Mouse (Mus musculus): ENCODE results near the gene Gm44503. TPM values are rescaled to one million over a fixed set of nuclear protein-coding genes. Genes with fewer than 3 reads are reported as not detected.

Gm44503 gene
- polyA plus RNA-seq, 1 experiment: not detected

DNA sequence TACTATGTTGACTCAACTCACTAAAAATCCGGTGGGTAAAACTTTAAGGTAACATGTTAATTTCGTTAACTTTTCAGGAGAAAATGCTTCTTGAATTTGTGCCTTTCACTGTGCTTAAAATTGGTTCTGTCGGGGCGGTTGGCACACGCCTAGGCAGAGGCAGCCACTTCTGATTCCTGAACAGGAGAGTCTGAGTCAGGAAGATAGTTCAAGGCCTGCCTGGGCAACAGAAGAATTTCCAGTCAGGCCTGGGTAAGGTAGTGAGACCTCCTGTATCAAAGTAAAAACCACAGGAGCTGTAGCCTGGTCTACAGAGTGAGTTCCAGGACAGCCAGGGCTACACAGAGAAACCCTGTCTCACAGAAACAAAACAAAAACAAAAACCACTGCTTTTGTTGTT, 33.9 kb downstream of the Gm44503 start:
- peaks cover 42% of the 10 kb centered on the region for H3K4me1 ChIP-seq
- TF ChIP-seq FLI1 (IDR thresholded peaks at IDR 0.05; ENCODE audit: low read length) (no peak), GATA1 (IDR thresholded peaks at IDR 0.05; ENCODE audit: borderline replicate concordance, low read length) (no peak)

GRCm38 (mm10) chr9:72996167-72996566, 37.5 kb downstream of the Gm44503 start:
- no peak for TF ChIP-seq FLI1 (IDR thresholded peaks at IDR 0.05; ENCODE audit: low read length)
- no peak for TF ChIP-seq GATA1 (IDR thresholded peaks at IDR 0.05; ENCODE audit: borderline replicate concordance, low read length)
- Histone ChIP-seq H3K4me1 (peaks cover 26% of the 10 kb centered on the region), H3K27me3 (replicated peaks) (no peaks in the 10 kb centered on the region), H3K4me3 (replicated peaks) (no peak overlapping the region), H3K36me3 (replicated peaks; ENCODE audit: low read length) (peaks cover 31% of the 10 kb centered on the region), H3K9me3 (no peaks in the 10 kb centered on the region)

More for the DNA sequence above, 33.9 kb downstream of the Gm44503 start:
- no peaks in the 10 kb centered on the region for H3K27me3 ChIP-seq (replicated peaks)
- no peaks in the 10 kb centered on the region for H3K9me3 ChIP-seq
- peaks cover 11% of the 10 kb centered on the region for H3K36me3 ChIP-seq (replicated peaks; ENCODE audit: low read length)
- no peak overlapping the region for H3K4me3 ChIP-seq (replicated peaks)

DNA sequence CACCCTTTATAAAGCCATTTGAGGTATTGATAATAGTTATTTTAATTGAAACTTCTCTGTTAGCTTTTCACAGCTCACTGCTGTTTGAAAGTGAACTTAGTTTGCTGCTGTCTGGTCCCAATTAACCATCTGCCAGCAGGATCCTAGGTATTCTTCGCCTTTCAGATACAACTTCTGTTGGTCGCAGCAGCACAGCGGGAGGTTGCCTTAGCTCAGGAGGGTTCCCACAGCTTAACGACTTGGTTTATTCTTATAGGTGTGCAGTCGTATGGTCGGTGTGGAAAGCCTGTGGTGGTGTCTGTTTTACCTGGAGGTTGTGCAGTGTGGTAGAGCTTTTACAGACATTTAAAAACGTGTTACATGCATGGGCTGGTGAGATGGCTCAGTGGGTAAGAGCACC, 38.2 kb downstream of the Gm44503 start:
- H3K36me3 ChIP-seq (replicated peaks; ENCODE audit: low read length): peaks cover 37% of the 10 kb centered on the region
- no peak overlapping the region for H3K4me3 ChIP-seq (replicated peaks)
- no peaks in the 10 kb centered on the region for H3K9me3 ChIP-seq
- no peak for TF ChIP-seq FLI1 (IDR thresholded peaks at IDR 0.05; ENCODE audit: low read length)
- no peak for TF ChIP-seq GATA1 (IDR thresholded peaks at IDR 0.05; ENCODE audit: borderline replicate concordance, low read length)
- no peaks in the 10 kb centered on the region for H3K27me3 ChIP-seq (replicated peaks)
- peaks cover 23% of the 10 kb centered on the region for H3K4me1 ChIP-seq

GRCm38 (mm10) chr9:73000487-73000886, 41.8 kb downstream of the Gm44503 start:
- no peak overlapping the region for H3K4me3 ChIP-seq (replicated peaks)
- peaks cover 69% of the 10 kb centered on the region for H3K36me3 ChIP-seq (replicated peaks; ENCODE audit: low read length)
- peaks cover 11% of the 10 kb centered on the region for H3K4me1 ChIP-seq
- H3K9me3 ChIP-seq: no peaks in the 10 kb centered on the region
- no peaks in the 10 kb centered on the region for H3K27me3 ChIP-seq (replicated peaks)
- no peak for TF ChIP-seq FLI1 (IDR thresholded peaks at IDR 0.05; ENCODE audit: low read length)
- TF ChIP-seq GATA1 (IDR thresholded peaks at IDR 0.05; ENCODE audit: borderline replicate concordance, low read length): no peak

DNA sequence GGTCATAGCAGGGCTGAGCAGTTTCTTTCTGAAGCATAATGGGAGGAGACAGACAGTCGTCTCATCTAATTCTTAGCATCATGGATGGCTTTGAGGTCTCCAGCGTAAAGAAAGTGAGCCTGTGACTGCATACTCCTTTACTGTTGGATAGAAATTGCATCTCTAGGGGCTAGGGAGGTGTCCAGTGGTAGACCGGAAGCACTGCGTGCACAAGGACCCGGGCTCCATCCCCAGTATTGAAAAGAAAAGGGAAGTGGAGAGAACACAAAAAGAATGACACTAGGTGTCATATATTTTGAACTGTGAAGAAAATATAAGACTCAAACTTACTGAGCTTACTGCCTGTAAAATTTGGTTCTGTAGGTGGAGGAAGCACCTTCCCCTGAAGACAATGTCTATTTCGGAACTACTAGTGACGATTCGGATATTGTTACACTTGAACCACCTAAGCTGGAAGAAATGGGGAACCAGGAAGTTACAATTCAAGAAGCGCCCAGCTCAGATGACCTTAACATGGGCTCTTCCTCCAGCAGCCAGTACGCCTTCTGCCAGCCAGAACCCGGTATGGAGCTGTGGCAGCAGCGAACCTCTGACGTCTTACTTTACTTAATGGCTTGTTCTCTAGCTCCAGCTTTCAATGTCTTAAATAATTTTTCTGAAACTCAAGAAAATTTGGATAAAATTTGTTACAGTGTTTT, 42.8 kb downstream of the Gm44503 start:
- Histone ChIP-seq H3K9me3 (no peaks in the 10 kb centered on the region), H3K4me3 (replicated peaks) (no peak overlapping the region), H3K36me3 (replicated peaks; ENCODE audit: low read length) (peaks cover 76% of the 10 kb centered on the region), H3K27me3 (replicated peaks) (no peaks in the 10 kb centered on the region), H3K4me1 (peaks cover 15% of the 10 kb centered on the region)
- TF ChIP-seq GATA1 (IDR thresholded peaks at IDR 0.05; ENCODE audit: borderline replicate concordance, low read length): no peak
- no peak for TF ChIP-seq FLI1 (IDR thresholded peaks at IDR 0.05; ENCODE audit: low read length)

DNA sequence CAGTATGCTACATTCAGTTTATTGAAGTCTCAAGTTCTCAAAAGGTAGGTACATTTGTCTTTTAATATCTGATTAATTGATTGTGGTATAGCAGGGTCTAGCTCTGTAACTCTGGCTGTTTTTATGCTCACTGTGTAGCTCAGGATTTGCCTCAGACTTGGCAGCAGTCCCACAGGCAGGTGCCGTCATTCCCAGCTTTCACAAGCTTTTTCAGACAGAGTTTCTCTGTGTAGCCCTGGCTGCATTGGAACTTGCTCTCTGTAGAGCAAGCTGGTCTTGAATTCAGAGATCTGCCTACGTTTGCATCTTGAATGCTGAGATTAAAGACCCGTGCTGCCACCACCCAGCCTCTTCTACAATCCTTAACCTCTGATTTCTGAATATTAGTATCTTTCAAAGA, 43.5 kb downstream of the Gm44503 start:
- Histone ChIP-seq H3K36me3 (replicated peaks; ENCODE audit: low read length) (peaks cover 79% of the 10 kb centered on the region), H3K4me3 (replicated peaks) (no peak overlapping the region), H3K4me1 (peaks cover 21% of the 10 kb centered on the region), H3K9me3 (no peaks in the 10 kb centered on the region), H3K27me3 (replicated peaks) (no peaks in the 10 kb centered on the region)
- TF ChIP-seq FLI1 (IDR thresholded peaks at IDR 0.05; ENCODE audit: low read length) (no peak), GATA1 (IDR thresholded peaks at IDR 0.05; ENCODE audit: borderline replicate concordance, low read length) (no peak)

DNA sequence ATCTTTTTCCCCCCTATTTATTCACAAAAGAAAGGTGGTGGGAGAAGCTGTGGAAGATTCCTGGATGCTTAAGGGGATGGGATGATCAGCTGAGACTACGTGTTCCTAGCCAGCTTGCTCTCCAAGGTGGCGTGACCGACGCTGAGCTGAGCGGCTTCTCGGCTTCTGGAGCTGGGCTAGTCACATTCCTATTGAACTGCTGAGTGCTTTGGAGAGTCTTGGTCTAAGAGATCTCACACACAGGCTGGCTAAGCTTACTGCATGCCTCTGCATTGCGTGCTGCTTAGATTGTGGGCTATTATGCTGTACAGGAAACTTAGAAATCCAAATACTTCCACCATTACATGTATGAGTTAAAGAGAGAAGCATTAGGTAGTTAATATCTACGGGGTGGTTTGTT, 45.4 kb downstream of the Gm44503 start:
- Histone ChIP-seq H3K4me1 (peaks cover 32% of the 10 kb centered on the region), H3K36me3 (replicated peaks; ENCODE audit: low read length) (peaks cover 78% of the 10 kb centered on the region)
- TF ChIP-seq GATA1 (IDR thresholded peaks at IDR 0.05; ENCODE audit: borderline replicate concordance, low read length) (no peak), FLI1 (IDR thresholded peaks at IDR 0.05; ENCODE audit: low read length) (no peak)

DNA sequence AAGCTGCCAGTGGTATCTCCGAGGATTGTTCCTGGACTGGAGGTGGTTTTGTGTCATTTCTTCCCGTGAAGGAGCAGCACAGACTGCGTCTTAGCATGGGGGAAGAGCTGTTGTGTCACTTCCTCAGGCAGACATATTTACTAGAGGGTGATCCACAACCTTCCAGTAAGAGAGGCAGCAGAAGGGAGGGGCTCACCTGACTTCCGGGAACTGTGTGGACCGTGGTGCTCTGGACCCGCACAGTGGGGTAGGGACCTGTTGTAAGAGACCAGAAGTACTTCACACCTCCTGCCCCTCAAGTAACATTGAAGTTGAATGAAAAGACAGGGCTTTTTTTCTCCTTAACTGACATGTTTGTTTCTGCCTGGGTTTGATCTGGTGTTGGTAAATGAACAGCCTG, 46.5 kb downstream of the Gm44503 start:
- Histone ChIP-seq H3K27me3 (replicated peaks) (no peaks in the 10 kb centered on the region), H3K36me3 (replicated peaks; ENCODE audit: low read length) (peaks cover 86% of the 10 kb centered on the region), H3K9me3 (no peaks in the 10 kb centered on the region), H3K4me1 (peaks cover 34% of the 10 kb centered on the region), H3K4me3 (replicated peaks) (no peak overlapping the region)
- TF ChIP-seq FLI1 (IDR thresholded peaks at IDR 0.05; ENCODE audit: low read length): no peak
- TF ChIP-seq GATA1 (IDR thresholded peaks at IDR 0.05; ENCODE audit: borderline replicate concordance, low read length): no peak

More for the DNA sequence above, 45.4 kb downstream of the Gm44503 start:
- H3K4me3 ChIP-seq (replicated peaks): no peak overlapping the region
- no peaks in the 10 kb centered on the region for H3K9me3 ChIP-seq
- no peaks in the 10 kb centered on the region for H3K27me3 ChIP-seq (replicated peaks)

DNA sequence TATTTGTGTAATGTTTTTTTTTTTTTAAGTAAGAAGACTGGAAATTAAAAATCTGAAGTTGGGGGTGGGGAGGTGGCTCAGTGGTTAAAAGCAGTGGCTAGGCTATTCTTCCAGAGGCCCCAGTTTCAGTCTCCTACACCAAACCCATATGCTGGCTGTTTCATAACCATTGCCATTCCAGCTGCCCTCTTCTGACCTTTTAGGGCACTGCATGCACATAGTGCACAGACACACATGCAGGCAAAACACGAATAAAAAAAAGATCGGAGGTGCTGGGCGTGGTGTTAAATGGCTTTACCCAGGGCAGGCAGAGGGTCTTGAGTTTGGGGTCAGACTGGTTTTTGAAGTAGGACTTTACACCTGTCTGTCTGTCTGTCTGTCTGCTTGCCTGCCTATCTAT, 47.5 kb downstream of the Gm44503 start:
- Histone ChIP-seq H3K4me3 (replicated peaks) (no peak overlapping the region), H3K36me3 (replicated peaks; ENCODE audit: low read length) (peaks cover 87% of the 10 kb centered on the region)

GRCm38 (mm10) chr9:73008384-73008783, 49.7 kb downstream of the Gm44503 start:
- Histone ChIP-seq H3K27me3 (replicated peaks) (no peaks in the 10 kb centered on the region), H3K9me3 (no peaks in the 10 kb centered on the region), H3K4me1 (peaks cover 37% of the 10 kb centered on the region), H3K4me3 (replicated peaks) (no peak overlapping the region), H3K36me3 (replicated peaks; ENCODE audit: low read length) (peaks cover 85% of the 10 kb centered on the region)
- TF ChIP-seq FLI1 (IDR thresholded peaks at IDR 0.05; ENCODE audit: low read length) (no peak), GATA1 (IDR thresholded peaks at IDR 0.05; ENCODE audit: borderline replicate concordance, low read length) (no peak)

More for the DNA sequence above, 47.5 kb downstream of the Gm44503 start:
- Histone ChIP-seq H3K4me1 (peaks cover 34% of the 10 kb centered on the region), H3K27me3 (replicated peaks) (no peaks in the 10 kb centered on the region), H3K9me3 (no peaks in the 10 kb centered on the region)
- TF ChIP-seq GATA1 (IDR thresholded peaks at IDR 0.05; ENCODE audit: borderline replicate concordance, low read length) (no peak), FLI1 (IDR thresholded peaks at IDR 0.05; ENCODE audit: low read length) (no peak)

Measured in megakaryocyte, embryonic 14.5 days (primary cell).